Mouse (Mus musculus): Measurements from ENCODE around the gene BC107364.
A peak's percentile ranks its signal among the peaks of the same experiment; 100 is the strongest.
"Not testable (repeated sequence)": the region's sequence is repeated elsewhere in the genome, so short reads cannot be mapped to it uniquely, and the experiment has no call there.

Gene BC107364

GRCm38 (mm10) chr3:96452262-96452661, at the start of gene BC107364:
BC107364 (minus strand) TSS chr3:96452306.
- not testable (repeated sequence) for DNase-seq

- DNase-seq: peak; percentile 96
These were observed 49.4 kb upstream of the BC107364 start for GRCm38 (mm10) chr3:96501391-96502115.

- peak; percentile 97 for DNase-seq
These were observed 48.7 kb upstream of the BC107364 start for GRCm38 (mm10) chr3:96500691-96501265.

GRCm38 (mm10) chr3:96500289-96500621, 48.1 kb upstream of the BC107364 start:
- DNase-seq: peak; percentile 99

GRCm38 (mm10) chr3:96499481-96500288, 47.6 kb upstream of the BC107364 start:
- peak; percentile 97 for DNase-seq

GRCm38 (mm10) chr3:96498476-96499245, 46.6 kb upstream of the BC107364 start:
- DNase-seq: peak; percentile 86

GRCm38 (mm10) chr3:96497451-96498028, 45.4 kb upstream of the BC107364 start:
- DNase-seq: peak; percentile 96

- peak; percentile 86 for DNase-seq
These were observed 44.6 kb upstream of the BC107364 start for GRCm38 (mm10) chr3:96496620-96497275.

- DNase-seq: peak; percentile 74
These were observed 44.1 kb upstream of the BC107364 start for GRCm38 (mm10) chr3:96496216-96496615.

- DNase-seq: peak; percentile 84
These were observed 43.5 kb upstream of the BC107364 start for GRCm38 (mm10) chr3:96495490-96496210.

GRCm38 (mm10) chr3:96494912-96495311, 42.8 kb upstream of the BC107364 start:
- peak; percentile 51 for DNase-seq

GRCm38 (mm10) chr3:96494456-96494855, 42.4 kb upstream of the BC107364 start:
- DNase-seq: peak; percentile 37

GRCm38 (mm10) chr3:96489636-96490035, 37.5 kb upstream of the BC107364 start:
- peak; percentile 76 for DNase-seq

GRCm38 (mm10) chr3:96488907-96489629, 37.0 kb upstream of the BC107364 start:
- peak; percentile 87 for DNase-seq

GRCm38 (mm10) chr3:96488290-96488906, 36.3 kb upstream of the BC107364 start:
- DNase-seq: not testable (repeated sequence)

GRCm38 (mm10) chr3:96487596-96488289, 35.6 kb upstream of the BC107364 start:
- peak; percentile 94 for DNase-seq

- DNase-seq: peak; percentile 88
These were observed 34.9 kb upstream of the BC107364 start for GRCm38 (mm10) chr3:96486828-96487559.

GRCm38 (mm10) chr3:96486064-96486827, 34.1 kb upstream of the BC107364 start:
- DNase-seq: peak; percentile 96
